Mouse (Mus musculus) stomach, postnatal 0 days (tissue): Measurements from ENCODE around the gene Ppp1r36.

Experiments
- CTCF ChIP-seq: IDR thresholded peaks from 2 replicates; pipeline ENCODE4 v1.5.1; 2016; ENCODE audit warnings: antibody characterized with exemption, low read depth, mild to moderate bottlenecking, moderate library complexity
- EP300 ChIP-seq: optimal IDR thresholded peaks from 2 replicates; pipeline ENCODE3; 2016; ENCODE audit warnings: antibody characterized with exemption

- no peak for TF ChIP-seq CTCF
- no peak for TF ChIP-seq EP300
These were observed 56.4 kb downstream of the Ppp1r36 start for GRCm38 (mm10) chr12:76473562-76474245.
